Mouse (Mus musculus): ENCODE measurements around the gene Cdon. TPM values are rescaled to one million over a fixed set of nuclear protein-coding genes. Genes with fewer than 3 reads are reported as not detected.

Cdon gene
- total and polyA plus RNA-seq, 3 experiments = 1.0 to 1.5 TPM; not detected in 1

DNA sequence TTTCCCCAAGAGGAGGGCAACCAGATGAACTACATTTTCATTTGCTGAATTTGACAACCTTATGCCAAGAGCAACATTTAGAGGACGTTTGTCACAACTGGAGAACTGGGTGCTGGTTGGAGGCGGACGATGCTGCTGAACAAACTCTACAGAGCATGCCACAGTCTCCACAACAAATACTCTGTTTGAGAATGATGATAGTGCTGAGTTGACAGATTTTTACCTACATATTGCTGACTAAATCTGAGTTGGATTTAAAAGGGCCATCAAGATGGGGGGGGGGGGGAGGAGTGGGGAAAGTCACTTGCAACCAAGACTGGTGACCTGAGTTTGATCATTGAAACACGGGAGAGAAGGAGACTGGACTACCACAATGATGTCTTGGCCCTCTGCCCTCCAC, 17.4 kb upstream of the Cdon start:
- no peak overlapping the region for H3K4me3 ChIP-seq (ENCODE audit: control insufficient read depth in 1 of 2, insufficient read depth in 1 of 2, low read depth in 2 of 2, low read length in 2 of 2)
- H3K9ac ChIP-seq (ENCODE audit: control insufficient read depth, low read depth, low read length, poor library complexity, severe bottlenecking) = no peak overlapping the region
- H3K9me3 ChIP-seq (replicated peaks; ENCODE audit: insufficient read depth, low read length) = no peaks in the 10 kb centered on the region
- no peak for TF ChIP-seq CHD2 (IDR thresholded peaks at IDR 0.05; ENCODE audit: low read length)
- no peak for DNase-seq (ENCODE audit: low read depth, low spot score)
- H3K27ac ChIP-seq (ENCODE audit: control insufficient read depth, low read depth, low read length) = no peak overlapping the region
- no peaks in the 10 kb centered on the region for H3K4me1 ChIP-seq (ENCODE audit: control insufficient read depth in 1 of 2, insufficient read depth in 2 of 2, low read length in 2 of 2)
- H3K27me3 ChIP-seq (ENCODE audit: control insufficient read depth in 1 of 2, insufficient read depth in 2 of 2, low read length in 2 of 2) = no peaks in the 10 kb centered on the region; a peak in 2 of 4 replicates
- no peaks in the 10 kb centered on the region for H3K79me2 ChIP-seq (ENCODE audit: control insufficient read depth, insufficient read depth, low read length, poor library complexity)
- no peaks in the 10 kb centered on the region for H3K36me3 ChIP-seq (ENCODE audit: control insufficient read depth in 1 of 2, insufficient read depth in 2 of 2, low read length in 2 of 2)

DNA sequence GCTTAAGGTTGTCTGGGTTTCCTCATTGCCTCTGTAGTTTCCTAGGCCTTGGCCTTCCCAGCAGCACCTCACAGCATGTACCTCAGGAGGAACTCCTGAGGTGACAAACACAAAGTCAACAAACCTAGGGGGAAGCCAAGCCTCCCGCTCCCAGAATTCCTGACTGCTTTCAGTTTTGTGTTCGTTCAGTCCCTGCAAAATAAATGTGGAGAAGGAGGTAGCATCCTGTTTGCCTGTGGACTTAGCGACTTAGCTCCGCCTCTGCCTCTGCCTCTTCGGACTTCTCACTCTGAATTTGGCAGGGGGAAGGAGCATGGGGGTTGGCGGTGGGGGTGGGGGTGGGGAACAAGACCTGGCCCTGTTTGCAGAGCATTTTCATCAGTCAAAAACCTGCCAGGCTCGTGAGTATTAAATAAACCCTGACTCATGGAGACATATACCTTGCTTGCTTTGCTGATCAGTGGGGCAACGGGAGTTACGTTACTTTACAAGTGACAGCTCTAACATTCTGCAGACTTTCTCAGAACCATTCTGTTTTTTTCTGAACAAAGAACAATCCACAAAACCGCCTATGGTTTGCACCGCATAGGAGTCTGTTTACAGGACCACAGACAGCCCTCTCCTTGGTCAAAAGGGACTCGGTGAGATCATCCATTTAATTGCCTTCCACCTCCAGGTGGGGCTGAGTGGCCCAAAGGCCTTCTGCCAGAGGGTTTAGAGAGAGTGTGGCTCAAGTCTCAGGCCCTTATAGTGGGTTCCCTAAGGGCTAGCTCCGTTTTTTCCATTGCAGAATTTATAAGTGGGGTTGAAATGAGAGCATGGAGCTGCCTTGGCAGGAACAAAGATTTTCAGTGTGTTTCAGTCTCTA, 15.7 kb upstream of the Cdon start:
- no peaks in the 10 kb centered on the region for H3K4me1 ChIP-seq (ENCODE audit: control insufficient read depth in 1 of 2, insufficient read depth in 2 of 2, low read length in 2 of 2)
- no peak for DNase-seq (ENCODE audit: low read depth, low spot score)
- H3K36me3 ChIP-seq (ENCODE audit: control insufficient read depth in 1 of 2, insufficient read depth in 2 of 2, low read length in 2 of 2) = no peaks in the 10 kb centered on the region
- no peak overlapping the region for H3K4me3 ChIP-seq (ENCODE audit: control insufficient read depth in 1 of 2, insufficient read depth in 1 of 2, low read depth in 2 of 2, low read length in 2 of 2)
- no peak overlapping the region for H3K27ac ChIP-seq (ENCODE audit: control insufficient read depth, low read depth, low read length)
- H3K9ac ChIP-seq (ENCODE audit: control insufficient read depth, low read depth, low read length, poor library complexity, severe bottlenecking) = no peak overlapping the region
- no peaks in the 10 kb centered on the region; a peak in 2 of 4 replicates for H3K27me3 ChIP-seq (ENCODE audit: control insufficient read depth in 1 of 2, insufficient read depth in 2 of 2, low read length in 2 of 2)
- TF ChIP-seq CTCF (IDR thresholded peaks at IDR 0.05 in 2 of 3, conservative IDR thresholded peaks at IDR 0.05 in 1 of 3; ENCODE audit: control insufficient read depth in 1 of 3, insufficient read depth in 1 of 3, low read depth in 2 of 3, low read length in 3 of 3, poor library complexity in 1 of 3, severe bottlenecking in 1 of 3) (no peak), SIN3A (IDR thresholded peaks at IDR 0.05; ENCODE audit: low read length) (no peak), BHLHE40 (IDR thresholded peaks at IDR 0.05; ENCODE audit: borderline replicate concordance, low read depth, low read length) (no peak), USF1 (IDR thresholded peaks at IDR 0.05; ENCODE audit: low read depth, low read length) (no peak), GATA1 (IDR thresholded peaks at IDR 0.05; ENCODE audit: low read depth, low read length) (no peak), ETS1 (IDR thresholded peaks at IDR 0.05; ENCODE audit: low read depth, low read length) (no peak), ZMIZ1 (IDR thresholded peaks at IDR 0.05; ENCODE audit: low read depth, low read length) (no peak), POLR2A (IDR thresholded peaks at IDR 0.05; ENCODE audit: control insufficient read depth in 1 of 2, insufficient read depth in 1 of 2, low read depth in 1 of 2, low read length in 2 of 2, poor library complexity in 1 of 2) (no peak), KAT2A (conservative IDR thresholded peaks at IDR 0.05; ENCODE audit: low read depth, low read length) (no peak), MAX (IDR thresholded peaks at IDR 0.05; ENCODE audit: low read length) (no peak)
- H3K79me2 ChIP-seq (ENCODE audit: control insufficient read depth, insufficient read depth, low read length, poor library complexity) = no peaks in the 10 kb centered on the region
- no peaks in the 10 kb centered on the region for H3K9me3 ChIP-seq (replicated peaks; ENCODE audit: insufficient read depth, low read length)

DNA sequence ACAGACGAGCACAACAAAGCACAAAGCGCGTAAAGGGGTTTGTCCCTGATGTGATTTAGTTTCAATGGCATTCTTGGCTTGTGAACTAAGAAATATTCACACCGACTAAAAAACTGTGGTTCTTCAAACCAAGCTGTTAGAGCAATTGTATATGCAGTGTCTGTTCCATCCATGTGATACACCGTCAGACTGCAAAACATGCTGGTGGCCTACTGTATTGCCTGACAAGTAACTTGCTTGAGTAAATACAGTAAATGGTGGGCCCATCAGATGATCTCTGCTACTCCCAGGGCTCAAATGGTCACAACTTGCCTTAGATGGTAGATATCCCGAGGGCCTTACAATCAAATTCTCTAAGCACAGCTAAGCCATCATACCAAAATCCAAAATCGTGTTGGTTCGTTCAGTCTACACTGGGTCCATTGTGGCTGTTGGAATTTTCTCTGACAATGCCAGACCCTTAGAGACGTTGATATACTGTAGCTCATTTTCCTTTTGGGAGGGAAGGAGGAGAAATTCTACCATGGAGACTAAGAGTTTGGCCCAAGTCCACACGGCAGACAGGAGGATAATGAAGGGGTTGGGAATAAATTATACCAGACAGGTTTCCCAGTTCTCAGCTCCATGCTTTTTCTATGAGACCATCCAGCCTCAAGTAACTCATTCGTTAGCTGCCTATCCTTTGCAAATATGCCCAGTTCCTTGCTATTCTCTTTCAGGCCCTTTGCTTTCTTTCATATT, 9.5 kb upstream of the Cdon start:
- Histone ChIP-seq H3K9ac (ENCODE audit: control insufficient read depth, low read depth, low read length, poor library complexity, severe bottlenecking) (no peak overlapping the region), H3K27me3 (ENCODE audit: control insufficient read depth in 1 of 2, insufficient read depth in 2 of 2, low read length in 2 of 2) (peaks cover 0 to 2% of the 10 kb centered on the region in 2 experiments; a peak in 3 of 4 replicates), H3K4me3 (ENCODE audit: control insufficient read depth in 1 of 2, insufficient read depth in 1 of 2, low read depth in 2 of 2, low read length in 2 of 2) (no peak overlapping the region), H3K36me3 (ENCODE audit: control insufficient read depth in 1 of 2, insufficient read depth in 2 of 2, low read length in 2 of 2) (no peaks in the 10 kb centered on the region), H3K79me2 (ENCODE audit: control insufficient read depth, insufficient read depth, low read length, poor library complexity) (no peaks in the 10 kb centered on the region), H3K27ac (ENCODE audit: control insufficient read depth, low read depth, low read length) (no peak overlapping the region), H3K4me1 (ENCODE audit: control insufficient read depth in 1 of 2, insufficient read depth in 2 of 2, low read length in 2 of 2) (no peaks in the 10 kb centered on the region), H3K9me3 (replicated peaks; ENCODE audit: insufficient read depth, low read length) (no peaks in the 10 kb centered on the region)
- DNase-seq (ENCODE audit: low read depth, low spot score) = no peak
- TF ChIP-seq RCOR1 (IDR thresholded peaks at IDR 0.05; ENCODE audit: low read depth, low read length) (no peak), NELFE (IDR thresholded peaks at IDR 0.05; ENCODE audit: low read depth, low read length) (no peak), GATA1 (IDR thresholded peaks at IDR 0.05; ENCODE audit: low read depth, low read length) (no peak), EP300 (IDR thresholded peaks at IDR 0.05; ENCODE audit: low read depth in 1 of 2, low read length in 2 of 2) (no peak), MYB (IDR thresholded peaks at IDR 0.05; ENCODE audit: low read depth, low read length) (no peak), MXI1 (IDR thresholded peaks at IDR 0.05; ENCODE audit: low read depth, low read length) (no peak), HCFC1 (IDR thresholded peaks at IDR 0.05; ENCODE audit: low read depth, low read length) (no peak), NRF1 (IDR thresholded peaks at IDR 0.05; ENCODE audit: insufficient read depth, low read depth, low read length, poor library complexity, severe bottlenecking) (no peak)
